Mouse (Mus musculus): ENCODE measurements around the gene Fadd.

DNA sequence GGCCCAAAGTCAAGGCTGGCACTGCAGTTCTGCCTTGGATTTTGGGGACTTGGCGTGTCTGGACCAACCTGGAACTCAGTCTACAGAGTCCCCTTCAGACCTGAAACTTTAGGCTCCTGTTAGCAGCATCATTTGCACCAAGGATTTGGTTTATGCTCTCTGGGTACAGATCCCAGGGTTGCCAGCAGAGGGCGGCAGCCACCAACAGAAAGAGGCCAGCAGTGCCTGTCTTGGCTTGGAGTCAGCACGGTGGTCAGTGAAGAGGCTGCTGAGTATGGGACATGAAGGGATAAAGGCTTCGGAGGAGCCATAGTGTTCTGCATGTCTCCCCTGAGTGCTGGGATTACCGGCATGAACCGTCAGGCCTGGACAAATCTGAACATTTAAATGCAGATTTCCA, 3.4 kb upstream of the Fadd start:
- TF ChIP-seq GATA1 (IDR thresholded peaks at IDR 0.05; ENCODE audit: low read length), result no peak
- no peak for TF ChIP-seq TAL1 (IDR thresholded peaks at IDR 0.05; ENCODE audit: low read length)

Measured in erythroblast, embryonic 14.5 days (primary cell).